Mouse (Mus musculus): Measurements from ENCODE around the gene Wdr66. TPM values are rescaled to one million over a fixed set of nuclear protein-coding genes. Genes with fewer than 3 reads are reported as not detected.
A peak's percentile ranks its signal among the peaks of the same experiment; 100 is the strongest.
"Not testable (repeated sequence)": the region's sequence is repeated elsewhere in the genome, so short reads cannot be mapped to it uniquely, and the experiment has no call there.

Wdr66 gene
- 1 to 10 TPM in 3 of 4 experiments, under 1 TPM in 1; 0.59 to 1.8 (median 1.3) TPM for total RNA-seq (2022)

- peak; percentile 74 for DNase-seq
Observed at GRCm38 (mm10) chr5:123251834-123252233, at the start of gene Wdr66. TSS of gene Wdr66 (plus strand) at chr5:123252102.

GRCm38 (mm10) chr5:123202771-123203170 lies 49.1 kb upstream of the Wdr66 start:
- DNase-seq = not testable (repeated sequence)

GRCm38 (mm10) chr5:123203591-123203990 lies 48.3 kb upstream of the Wdr66 start:
- not testable (repeated sequence) for DNase-seq

- not testable (repeated sequence) for DNase-seq
Observed at GRCm38 (mm10) chr5:123222346-123223050, 29.4 kb upstream of the Wdr66 start.

- no peak for DNase-seq
Observed at GRCm38 (mm10) chr5:123223051-123223410, 28.9 kb upstream of the Wdr66 start.

- not testable (repeated sequence) for DNase-seq
Observed at GRCm38 (mm10) chr5:123223861-123224260, 28.0 kb upstream of the Wdr66 start.

- no peak for DNase-seq
Observed at GRCm38 (mm10) chr5:123226851-123227250, 25.1 kb upstream of the Wdr66 start.

- peak; percentile 94 for DNase-seq
Observed at GRCm38 (mm10) chr5:123227762-123228523, 24.0 kb upstream of the Wdr66 start.

GRCm38 (mm10) chr5:123228524-123228922 lies 23.4 kb upstream of the Wdr66 start:
- no peak for DNase-seq

GRCm38 (mm10) chr5:123229296-123229695 lies 22.6 kb upstream of the Wdr66 start:
- no peak for DNase-seq

GRCm38 (mm10) chr5:123232180-123232579 lies 19.7 kb upstream of the Wdr66 start:
- DNase-seq = no peak

GRCm38 (mm10) chr5:123235731-123236130 lies 16.2 kb upstream of the Wdr66 start:
- no peak for DNase-seq

GRCm38 (mm10) chr5:123236426-123236825 lies 15.5 kb upstream of the Wdr66 start:
- DNase-seq = no peak

- no peak for DNase-seq
Observed at GRCm38 (mm10) chr5:123239501-123239900, 12.4 kb upstream of the Wdr66 start.

GRCm38 (mm10) chr5:123245518-123245917 lies 6.4 kb upstream of the Wdr66 start:
- DNase-seq = no peak

- DNase-seq = no peak
Observed at GRCm38 (mm10) chr5:123251390-123251789, 512 bp upstream of the Wdr66 start.

- DNase-seq = no peak
Observed at GRCm38 (mm10) chr5:123256841-123257755, 5.2 kb downstream of the Wdr66 start.

GRCm38 (mm10) chr5:123258990-123259389 lies 7.1 kb downstream of the Wdr66 start:
- no peak for DNase-seq

- DNase-seq = no peak
Observed at GRCm38 (mm10) chr5:123260698-123261097, 8.8 kb downstream of the Wdr66 start.

GRCm38 (mm10) chr5:123266909-123267308 lies 15.0 kb downstream of the Wdr66 start:
- DNase-seq = no peak

- no peak for DNase-seq
Observed at GRCm38 (mm10) chr5:123268477-123269474, 16.9 kb downstream of the Wdr66 start.

Measured in adrenal gland, adult 8-10 months (tissue).